Mouse (Mus musculus): ENCODE data around the gene Sspn. TPM values are rescaled to one million over a fixed set of nuclear protein-coding genes. Genes with fewer than 3 reads are reported as not detected.
A peak's percentile ranks its signal among the peaks of the same experiment; 100 is the strongest.

The Sspn gene
- total RNA-seq, 2 experiments from 2014 or later = 40.0 to 55.9 TPM

DNA sequence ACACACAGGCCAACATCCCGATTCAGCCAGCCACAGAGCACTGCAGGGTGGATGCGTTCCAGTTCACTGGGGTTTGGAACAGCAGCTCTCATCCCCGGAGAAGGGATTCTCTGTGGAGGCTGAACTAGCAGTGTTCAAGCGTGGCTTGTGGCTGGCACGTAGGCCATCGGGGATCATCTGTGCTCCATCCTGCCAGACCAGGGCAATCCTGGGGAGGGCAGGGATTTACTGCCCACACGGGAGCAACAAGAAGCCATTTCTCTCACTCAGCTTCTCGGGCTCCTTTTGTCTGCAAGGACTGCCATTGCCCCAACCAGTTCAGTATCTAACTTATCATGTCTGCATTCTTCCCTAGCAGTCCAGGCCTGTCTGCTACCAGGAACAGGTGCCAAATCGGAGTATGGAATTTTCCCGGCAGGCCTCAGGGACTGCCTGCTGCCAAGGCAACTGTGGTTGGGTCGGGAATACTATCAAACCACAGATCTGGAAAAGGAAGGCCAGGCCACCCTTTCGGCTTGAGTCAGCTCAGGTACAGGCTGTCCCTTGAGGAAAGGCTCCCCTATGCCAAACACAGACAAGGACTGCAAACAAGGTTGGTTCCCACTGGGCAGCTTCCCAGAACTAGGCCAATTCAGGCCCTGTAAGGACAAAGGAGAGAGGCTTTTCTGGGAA, 78.8 kb downstream of the Sspn start:
- H3K4me3 ChIP-seq = peak overlapping the region; percentile 22; the same call in 1 of the 2 replicates
- peak; percentile 66 for DNase-seq
- intact Hi-C loops (cut with DNase I) = no loop called here
- no peak for TF ChIP-seq CTCF (IDR thresholded peaks at IDR 0.05)
- peak overlapping the region; percentile 81 for H3K27ac ChIP-seq

DNA sequence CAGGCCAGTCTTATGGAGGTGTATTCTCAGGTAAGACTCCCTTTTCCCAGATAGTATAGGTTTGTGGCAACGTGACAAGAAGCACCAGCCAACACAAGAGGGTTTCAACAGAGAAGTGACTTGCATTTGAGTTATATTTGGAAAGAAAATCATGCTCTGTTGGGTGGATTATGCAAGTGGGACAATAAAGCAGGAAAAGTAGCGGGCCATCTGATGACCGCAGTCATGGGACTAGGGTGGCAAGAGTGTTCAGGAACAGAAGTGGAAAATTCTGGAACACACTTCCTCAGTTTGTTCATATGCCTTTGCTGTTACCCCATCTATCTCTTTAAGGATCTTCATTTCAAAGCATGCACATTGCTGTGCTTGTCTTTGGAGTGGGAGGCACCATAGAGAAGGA, 82.9 kb downstream of the Sspn start:
- Histone ChIP-seq H3K27ac (no peak overlapping the region), H3K4me3 (no peak overlapping the region)
- no peak for DNase-seq
- intact Hi-C loops (cut with DNase I) = no loop called here
- no peak for TF ChIP-seq CTCF (IDR thresholded peaks at IDR 0.05)

Other genes with a start within 250 kb of the Sspn start
- gene Rassf8, start 184.9 kb upstream of the Sspn start, total RNA-seq (2021) = 10 to 100 TPM; 25.5 to 42.7 TPM
- 10 to 100 TPM; 17.2 to 48.4 TPM for gene Bhlhe41, start 66.1 kb upstream of the Sspn start, total RNA-seq (2021)